Mouse (Mus musculus) forebrain, embryonic 16.5 days (tissue): ENCODE measurements around the gene Foxf2. TPM values are rescaled to one million over a fixed set of nuclear protein-coding genes. Genes with fewer than 3 reads are reported as not detected.

Experiments used
- ATAC-seq: fragments of 200-750 bp; cut with Nextera tagmentation; 2 replicates; pipeline ENCODE4 v1.8.0; 2017; ENCODE audit warnings: mild to moderate bottlenecking, moderate library complexity
- H3K27ac ChIP-seq: fragments of 300-500 bp; sonication (generic); 2 replicates; pipeline ENCODE4 v1.5.1; 2014; ENCODE audit warnings: low read length, control low read depth
- H3K27me3 ChIP-seq: fragments of 300-500 bp; sonication (generic); replicated peaks from 2 replicates; pipeline ENCODE4 v1.6.1; 2014; ENCODE audit warnings: low read length; ENCODE audit not compliant: control insufficient read depth, insufficient read depth
- H3K36me3 ChIP-seq: fragments of 300-500 bp; sonication (generic); 2 replicates; pipeline ENCODE4 v1.6.1; 2014; ENCODE audit not compliant: control insufficient read depth, insufficient read depth
- H3K4me1 ChIP-seq: fragments of 300-500 bp; sonication (generic); replicated peaks from 2 replicates; pipeline ENCODE4 v1.6.1; 2014; ENCODE audit warnings: low read length; ENCODE audit not compliant: control insufficient read depth, insufficient read depth
- H3K4me2 ChIP-seq: fragments of 300-500 bp; sonication (generic); 2 replicates; pipeline ENCODE4 v1.6.1; 2014; ENCODE audit warnings: mild to moderate bottlenecking, low read length, control low read depth
- H3K4me3 ChIP-seq: fragments of 300-500 bp; sonication (generic); replicated peaks from 2 replicates; pipeline ENCODE4 v1.5.1; 2014; ENCODE audit warnings: mild to moderate bottlenecking, low read length, control low read depth
- H3K9ac ChIP-seq: fragments of 300-500 bp; sonication (generic); replicated peaks from 2 replicates; pipeline ENCODE4 v1.6.1; 2014; ENCODE audit warnings: low read depth, low read length, control low read depth
- H3K9me3 ChIP-seq: fragments of 300-500 bp; sonication (generic); 2 replicates; pipeline ENCODE4 v1.6.1; 2016; ENCODE audit warnings: low read length; ENCODE audit not compliant: control insufficient read depth
- WGBS: fragments of 180-500 bp; shearing (Covaris S2); extraction: QIAGEN DNeasy Blood & Tissue Kit; methylation state at CpG from one replicate; pipeline ENCODE4 v1.1.7; 2014; 5-methylcytosine and 5-hydroxymethylcytosine counted together
- polyA plus RNA-seq: library from polyadenylated mRNA; unstranded; fragments of >200 nt; fragmentation: Nextera tagmentation; extraction: Ambion mirVana; gene quantifications from 2 replicates; pipeline ENCODE4 v1.2.1, GENCODE M21; 2015

Foxf2 gene
- polyA plus RNA-seq, 1 experiment from 2014 or later, result 4.3 TPM

DNA sequence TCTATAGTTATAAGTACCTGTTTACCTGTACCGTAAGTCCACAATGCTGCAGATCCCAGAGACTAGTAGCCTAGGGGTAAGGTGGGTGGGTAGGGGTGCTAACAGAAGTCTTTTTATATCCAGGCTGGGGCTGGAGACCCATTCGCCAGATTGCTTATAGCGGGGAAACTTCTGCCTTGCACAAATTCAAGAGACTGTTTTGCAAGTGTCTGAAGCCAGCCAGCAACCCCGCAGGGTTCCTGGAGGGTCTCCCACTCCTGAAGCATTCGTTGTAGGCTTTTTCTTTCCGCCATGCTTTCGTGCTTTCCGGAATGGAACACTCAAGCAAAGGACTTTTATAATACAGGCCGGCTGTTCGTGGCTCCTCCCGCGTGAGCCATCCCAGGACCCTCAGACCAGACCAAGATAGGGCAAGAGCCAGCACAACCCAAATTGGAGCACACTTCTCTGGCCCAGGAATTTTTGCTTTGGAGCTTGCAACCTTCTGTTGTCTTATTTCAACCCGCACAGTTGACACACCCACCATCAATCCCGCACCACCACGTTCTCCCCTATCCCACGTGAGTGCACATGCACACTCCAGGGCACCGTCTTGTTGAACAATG, 10.0 kb upstream of the Foxf2 start:
- H3K9me3 ChIP-seq, result no peaks in the 10 kb centered on the region
- no peak for ATAC-seq
- H3K4me1 ChIP-seq, result peaks cover 13% of the 10 kb centered on the region
- H3K27me3 ChIP-seq, result peaks cover 84% of the 10 kb centered on the region
- WGBS, result under 1% methylated on average over 17 of the region's 17 CpGs
- no peak overlapping the region for H3K4me3 ChIP-seq
- no peak overlapping the region for H3K9ac ChIP-seq
- H3K36me3 ChIP-seq, result no peaks in the 10 kb centered on the region
- H3K27ac ChIP-seq, result no peak overlapping the region
- no peak overlapping the region for H3K4me2 ChIP-seq

DNA sequence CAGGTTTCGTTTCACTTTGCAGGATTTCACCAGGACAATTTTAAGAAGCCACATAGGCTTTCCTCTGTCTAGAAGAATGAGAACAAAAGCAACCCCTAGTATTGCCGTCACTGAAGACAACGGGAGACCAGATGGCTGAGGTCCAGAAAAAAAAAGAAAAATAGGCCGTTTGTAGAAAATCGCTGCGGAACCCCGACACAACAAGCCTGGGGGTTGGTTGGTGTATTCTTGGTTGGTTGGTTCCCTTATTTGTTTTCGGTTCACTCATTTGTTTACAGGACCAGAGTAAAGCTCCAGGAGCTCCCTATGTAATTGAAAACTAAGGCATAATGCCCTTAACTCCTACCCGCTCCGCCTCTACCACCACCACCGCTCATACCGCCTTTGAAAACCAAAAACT, 7.6 kb upstream of the Foxf2 start:
- H3K27ac ChIP-seq, result no peak overlapping the region
- under 1% methylated on average over 12 of the region's 12 CpGs for WGBS
- H3K27me3 ChIP-seq, result peaks cover 89% of the 10 kb centered on the region
- peaks cover 13% of the 10 kb centered on the region for H3K4me1 ChIP-seq
- peak; percentile 20 for ATAC-seq
- no peaks in the 10 kb centered on the region for H3K36me3 ChIP-seq
- H3K9me3 ChIP-seq, result no peaks in the 10 kb centered on the region
- peak overlapping the region; percentile 67 for H3K4me2 ChIP-seq
- no peak overlapping the region; the same call in 1 of the 2 replicates for H3K9ac ChIP-seq
- H3K4me3 ChIP-seq, result peak overlapping the region; percentile 41

DNA sequence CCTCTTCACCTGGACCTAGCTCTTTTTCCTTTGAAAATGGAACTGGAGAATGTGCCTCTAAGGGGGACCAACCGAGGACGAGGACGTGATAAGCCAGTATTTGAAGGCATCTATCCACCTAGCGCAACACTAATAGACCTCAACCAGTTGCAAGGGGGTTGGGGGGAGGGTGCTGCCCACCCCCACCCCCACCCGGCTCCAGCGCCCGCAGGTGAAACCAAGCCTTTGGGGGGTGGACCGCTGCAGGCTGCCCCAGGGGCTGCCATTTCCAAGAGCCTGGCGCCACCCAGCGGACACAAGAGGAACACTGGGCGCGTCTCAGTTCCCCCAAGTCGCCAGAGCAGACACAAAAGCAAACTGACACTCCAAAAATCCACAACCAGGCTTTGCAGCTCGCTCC, 7.2 kb upstream of the Foxf2 start:
- Histone ChIP-seq H3K4me1 (peaks cover 13% of the 10 kb centered on the region), H3K27ac (no peak overlapping the region), H3K4me3 (peak overlapping the region; percentile 41), H3K9ac (peak overlapping the region; percentile 38; the same call in 1 of the 2 replicates), H3K4me2 (peak overlapping the region; percentile 67), H3K9me3 (no peaks in the 10 kb centered on the region), H3K36me3 (no peaks in the 10 kb centered on the region), H3K27me3 (peaks cover 89% of the 10 kb centered on the region)
- WGBS, result under 1% methylated on average over 14 of the region's 14 CpGs
- ATAC-seq, result peak; percentile 75

DNA sequence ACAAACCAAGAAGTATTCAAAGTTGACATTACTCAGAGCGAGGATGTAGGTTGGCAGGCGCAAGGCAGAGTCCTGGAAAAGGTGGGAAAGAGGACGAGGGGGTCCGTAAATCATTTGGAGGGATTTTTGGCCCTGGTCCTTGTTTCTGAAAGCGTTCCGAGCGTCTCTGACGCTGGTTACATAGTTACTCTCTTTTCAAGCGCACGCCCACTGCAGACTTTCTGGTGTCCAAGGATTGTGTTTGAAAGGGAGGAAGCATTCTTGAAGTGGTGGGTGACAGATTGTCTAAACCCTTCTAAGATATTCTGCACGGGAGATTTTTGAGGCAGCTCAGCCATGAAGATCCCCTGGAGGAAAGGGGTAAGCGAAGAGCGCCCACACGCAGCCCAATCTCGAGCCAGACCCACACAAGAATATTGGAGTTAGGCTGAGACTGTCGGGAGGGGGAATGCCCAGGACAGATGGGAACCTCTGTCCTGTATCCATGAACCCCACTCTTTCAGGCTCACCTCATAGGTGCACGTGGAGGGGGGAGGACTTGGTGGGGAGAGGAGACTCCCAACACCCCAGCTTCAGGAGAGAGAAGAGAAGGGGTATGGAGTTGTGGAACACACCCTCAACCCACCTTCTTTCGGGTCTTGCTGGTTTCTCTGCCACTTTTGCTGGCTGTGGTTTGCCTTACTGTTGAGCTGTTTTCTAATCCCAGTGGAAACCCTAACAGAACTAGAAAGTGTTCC, 6.5 kb upstream of the Foxf2 start:
- Histone ChIP-seq H3K27ac (no peak overlapping the region), H3K36me3 (no peaks in the 10 kb centered on the region), H3K4me2 (peak overlapping the region; percentile 67; the same call in 1 of the 2 replicates), H3K9ac (no peak overlapping the region), H3K4me3 (no peak overlapping the region), H3K4me1 (peaks cover 13% of the 10 kb centered on the region), H3K27me3 (peaks cover 86% of the 10 kb centered on the region), H3K9me3 (no peaks in the 10 kb centered on the region)
- 3% methylated on average over 18 of the region's 18 CpGs for whole genome bisulfite sequencing
- ATAC-seq, result no peak

DNA sequence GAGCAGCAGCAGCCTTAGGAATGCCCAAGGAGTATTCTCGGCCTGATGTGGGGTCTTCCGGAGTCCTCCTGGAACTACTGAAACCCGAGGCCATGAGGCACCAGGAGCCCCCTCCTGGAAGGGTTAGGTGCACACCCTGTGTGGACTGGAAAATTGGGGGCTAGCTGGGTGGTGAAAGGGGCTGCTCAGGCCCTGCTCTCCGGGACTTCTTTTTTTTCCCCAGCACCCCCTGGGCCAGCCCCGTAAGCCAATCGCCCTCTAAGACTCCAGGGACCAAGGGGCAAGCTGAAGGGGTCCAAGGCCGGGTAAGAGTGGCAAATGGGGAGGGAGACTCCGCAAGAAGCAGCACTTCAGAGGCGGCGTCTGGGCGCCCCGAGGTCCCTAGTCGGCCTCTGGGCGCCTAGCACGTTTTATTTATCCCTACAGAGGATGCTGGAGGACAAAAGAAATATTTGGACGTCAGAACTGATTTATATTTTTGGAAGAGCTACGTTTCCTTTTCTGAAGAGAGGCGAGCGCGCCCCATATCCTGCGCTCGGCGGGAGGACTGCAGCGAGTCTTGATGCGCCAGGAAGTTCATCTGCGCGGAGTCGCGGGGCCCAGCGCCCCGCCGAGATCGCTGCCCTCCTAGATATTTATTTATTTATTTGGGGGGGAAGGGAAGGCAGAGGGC, 5.7 kb upstream of the Foxf2 start:
- no peaks in the 10 kb centered on the region for H3K36me3 ChIP-seq
- no peak overlapping the region for H3K27ac ChIP-seq
- peaks cover 85% of the 10 kb centered on the region for H3K27me3 ChIP-seq
- H3K4me2 ChIP-seq, result no peak overlapping the region; the same call in 1 of the 2 replicates
- no peak for ATAC-seq
- no peaks in the 10 kb centered on the region for H3K9me3 ChIP-seq
- H3K4me3 ChIP-seq, result no peak overlapping the region
- 2% methylated on average over 33 of the region's 33 CpGs for WGBS
- H3K9ac ChIP-seq, result no peak overlapping the region
- H3K4me1 ChIP-seq, result peaks cover 15% of the 10 kb centered on the region

DNA sequence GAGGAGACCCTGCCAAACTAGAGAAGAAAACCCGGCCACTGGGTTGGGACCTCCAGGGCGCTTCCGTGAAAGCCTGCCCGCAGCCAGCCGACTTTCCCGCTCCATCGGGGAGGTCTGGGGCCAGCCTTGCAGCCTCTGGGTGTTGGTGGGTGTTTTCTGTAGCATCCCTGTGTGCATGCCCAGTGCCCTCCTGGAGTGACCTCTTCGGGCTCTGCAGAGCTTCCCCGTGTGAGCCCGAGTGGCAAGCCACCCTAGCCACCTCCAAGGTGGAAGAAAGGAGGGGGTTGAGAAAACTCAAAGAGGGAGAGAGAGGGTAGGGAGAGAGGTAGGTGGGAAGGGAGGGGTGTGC, 5.1 kb upstream of the Foxf2 start:
- Histone ChIP-seq H3K4me2 (no peak overlapping the region; the same call in 1 of the 2 replicates), H3K36me3 (no peaks in the 10 kb centered on the region), H3K4me1 (peaks cover 17% of the 10 kb centered on the region), H3K4me3 (no peak overlapping the region), H3K27me3 (peaks cover 87% of the 10 kb centered on the region), H3K9me3 (no peaks in the 10 kb centered on the region), H3K27ac (no peak overlapping the region), H3K9ac (no peak overlapping the region)
- ATAC-seq, result no peak
- 0% methylated on average over 10 of the region's 10 CpGs for WGBS

DNA sequence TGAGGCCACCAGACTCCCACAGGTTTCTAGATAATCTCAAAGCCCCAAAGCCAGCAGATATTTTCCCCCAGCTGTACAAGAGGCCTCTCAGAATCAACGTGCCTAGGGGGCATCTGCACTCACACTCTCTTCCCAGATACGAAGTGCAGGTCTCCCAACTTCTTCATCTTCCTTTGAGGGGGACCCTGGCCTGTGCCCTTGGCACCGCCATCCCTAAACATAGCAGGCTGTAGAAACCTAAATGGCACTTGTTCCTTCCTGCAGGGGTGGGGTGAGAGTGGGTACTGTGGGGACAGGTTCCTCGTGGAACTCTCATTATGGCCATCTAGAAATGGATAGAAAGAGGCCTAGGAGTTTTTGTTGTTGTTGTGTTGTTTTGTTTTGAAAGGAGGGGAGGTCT, 4.7 kb upstream of the Foxf2 start:
- Histone ChIP-seq H3K4me2 (no peak overlapping the region), H3K27me3 (peaks cover 89% of the 10 kb centered on the region), H3K9ac (no peak overlapping the region), H3K4me3 (no peak overlapping the region), H3K27ac (no peak overlapping the region), H3K4me1 (peaks cover 22% of the 10 kb centered on the region), H3K36me3 (no peaks in the 10 kb centered on the region), H3K9me3 (no peaks in the 10 kb centered on the region)
- no peak for ATAC-seq
- 10% methylated on average over 4 of the region's 4 CpGs for WGBS

DNA sequence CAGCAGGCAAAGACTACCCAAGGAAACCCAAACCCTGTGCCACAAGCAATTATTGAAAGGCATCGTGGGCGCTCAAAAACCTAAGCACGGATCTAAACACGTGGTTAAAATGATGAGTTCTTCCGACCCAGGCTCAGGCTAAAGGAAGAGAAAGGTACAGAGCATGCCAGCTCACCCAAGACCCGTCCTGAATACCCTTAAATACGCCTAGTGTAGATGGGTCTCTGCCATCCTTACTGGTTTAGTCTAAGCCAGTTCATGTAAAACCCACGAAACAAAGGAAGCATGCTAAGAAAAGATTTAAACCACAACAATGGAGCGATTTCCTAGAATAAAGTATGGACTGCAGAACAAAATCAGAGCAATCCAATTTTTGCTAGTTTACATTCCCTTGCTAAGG, 3.9 kb upstream of the Foxf2 start:
- Histone ChIP-seq H3K4me3 (no peak overlapping the region), H3K9ac (no peak overlapping the region), H3K4me2 (no peak overlapping the region), H3K4me1 (peaks cover 30% of the 10 kb centered on the region), H3K36me3 (no peaks in the 10 kb centered on the region), H3K27me3 (peaks cover 87% of the 10 kb centered on the region), H3K27ac (no peak overlapping the region), H3K9me3 (no peaks in the 10 kb centered on the region)
- 6% methylated on average over 9 of the region's 9 CpGs for WGBS
- ATAC-seq, result no peak

DNA sequence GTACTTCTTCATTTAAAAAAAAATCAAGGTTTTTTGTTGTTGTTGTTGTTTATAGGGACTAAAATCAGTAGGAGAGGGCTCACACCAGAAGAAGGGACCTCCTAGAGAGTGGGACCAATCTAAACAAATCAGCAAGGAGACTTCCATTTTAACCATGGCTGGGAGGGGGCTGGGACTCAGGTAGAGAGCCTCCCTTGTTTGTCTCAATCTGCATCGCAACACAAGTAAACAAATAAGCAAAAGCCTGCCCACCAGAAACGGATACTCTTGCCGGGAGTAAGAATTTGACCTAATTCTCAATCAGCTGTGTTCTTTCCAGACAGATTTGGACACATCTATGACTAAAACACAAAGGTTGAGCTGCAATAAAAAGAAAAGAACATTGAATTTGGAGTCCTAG, 3.2 kb upstream of the Foxf2 start:
- ATAC-seq, result no peak
- no peaks in the 10 kb centered on the region for H3K9me3 ChIP-seq
- no peaks in the 10 kb centered on the region for H3K36me3 ChIP-seq
- peaks cover 33% of the 10 kb centered on the region for H3K4me1 ChIP-seq
- H3K4me3 ChIP-seq, result no peak overlapping the region
- H3K4me2 ChIP-seq, result no peak overlapping the region
- peaks cover 87% of the 10 kb centered on the region for H3K27me3 ChIP-seq
- H3K9ac ChIP-seq, result no peak overlapping the region
- WGBS, result 8% methylated on average over 3 of the region's 3 CpGs
- H3K27ac ChIP-seq, result no peak overlapping the region
